Mouse (Mus musculus): ENCODE results near the gene Abraxas2.

The Abraxas2 gene

GRCm38 (mm10) chr7:132897258-132897657 is 38.2 kb downstream of the Abraxas2 start:
- in situ Hi-C loops (cut with MboI, MseI) = loop anchor here (5.0 kb wide), 1 partner anchor 245 kb away; no protein-coding TSS in a partner anchor

GRCm38 (mm10) chr7:132898234-132898633 is 39.2 kb downstream of the Abraxas2 start:
- in situ Hi-C loops (cut with MboI, MseI) = loop anchor here (5.0 kb wide), 1 partner anchor 246 kb away; no protein-coding TSS in a partner anchor

GRCm38 (mm10) chr7:132900826-132901531 is 42.0 kb downstream of the Abraxas2 start:
- in situ Hi-C loops (cut with MboI, MseI) = loop anchor here (10.0 kb wide), 2 partner anchors 496 to 1906 kb away; no protein-coding TSS in a partner anchor

GRCm38 (mm10) chr7:132903796-132904195 is 44.8 kb downstream of the Abraxas2 start:
- in situ Hi-C loops (cut with MboI, MseI) = loop anchor here (10.0 kb wide), 2 partner anchors 499 to 1909 kb away; no protein-coding TSS in a partner anchor

- in situ Hi-C loops (cut with MboI, MseI) = no loop called here
These were observed 62.9 kb downstream of the Abraxas2 start for GRCm38 (mm10) chr7:132921971-132922370.

GRCm38 (mm10) chr7:132925227-132925626 is 66.2 kb downstream of the Abraxas2 start:
- in situ Hi-C loops (cut with MboI, MseI) = loop anchor here (25.0 kb wide), 1 partner anchor 1363 kb away; the partner anchor contains the start of gene Bub3

- in situ Hi-C loops (cut with MboI, MseI) = loop anchor here (25.0 kb wide), 1 partner anchor 1365 kb away; the partner anchor contains the start of gene Bub3
These were observed 68.2 kb downstream of the Abraxas2 start for GRCm38 (mm10) chr7:132927201-132927600.

GRCm38 (mm10) chr7:132930055-132930454 is 71.0 kb downstream of the Abraxas2 start:
- in situ Hi-C loops (cut with MboI, MseI) = loop anchor here (25.0 kb wide), 1 partner anchor 1368 kb away; the partner anchor contains the start of gene Bub3

GRCm38 (mm10) chr7:132930850-132931559 is 72.0 kb downstream of the Abraxas2 start, which contains the start of gene Zranb1:
Zranb1 (plus strand) TSS chr7:132931142.
- in situ Hi-C loops (cut with MboI, MseI) = loop anchor here (25.0 kb wide), 1 partner anchor 1369 kb away; the partner anchor contains the start of gene Bub3

- in situ Hi-C loops (cut with MboI, MseI) = loop anchor here (25.0 kb wide), 1 partner anchor 1369 kb away; the partner anchor contains the start of gene Bub3
These were observed 72.7 kb downstream of the Abraxas2 start for GRCm38 (mm10) chr7:132931560-132932351.

GRCm38 (mm10) chr7:132933331-132933730 is 74.3 kb downstream of the Abraxas2 start:
- in situ Hi-C loops (cut with MboI, MseI) = loop anchor here (25.0 kb wide), 1 partner anchor 1371 kb away; the partner anchor contains the start of gene Bub3

All from T-helper 1 cell (primary cell).